Mouse (Mus musculus) embryonic stem cell, embryonic (primary cell): ENCODE results near the gene Gns.

Experiments used
- CTCF ChIA-PET, 4 experiments: fragments of 300-600 bp in 2 of 4; fragments of 350-600 bp in 2 of 4; sonication (Branson Sonifier 250); formaldehyde crosslinking; loops; one replicate each; lab custom pipeline; 2022; ENCODE audit warnings: inconsistent platforms in 2 of 4; lab: Charles Lee
- POLR2A ChIA-PET, 4 experiments: fragments of 300-600 bp in 2 of 4; fragments of 350-600 bp in 2 of 4; sonication (Branson Sonifier 250); formaldehyde crosslinking; loops; one replicate each; lab custom pipeline; 2022; ENCODE audit warnings: antibody characterized with exemption in 4 of 4, inconsistent platforms in 1 of 4; lab: Charles Lee

The Gns gene

GRCm38 (mm10) chr10:121351066-121351581 is 13.8 kb upstream of the Gns start, which contains the start of gene Tbc1d30:
Gene Tbc1d30, minus strand, starts transcription at chr10:121351278.
- CTCF ChIA-PET = interaction anchor here in 1 of 4 experiments (1.0 kb wide), 1 partner anchor 16 kb away, joined by 3 read pairs; no protein-coding TSS in a partner anchor
- POLR2A ChIA-PET = interaction anchor here in 2 of 4 experiments (1.0 to 1.4 kb wide), 3 partner anchors 10 to 15 kb away, joined by 3 to 4 read pairs (median 3); no protein-coding TSS in a partner anchor

DNA sequence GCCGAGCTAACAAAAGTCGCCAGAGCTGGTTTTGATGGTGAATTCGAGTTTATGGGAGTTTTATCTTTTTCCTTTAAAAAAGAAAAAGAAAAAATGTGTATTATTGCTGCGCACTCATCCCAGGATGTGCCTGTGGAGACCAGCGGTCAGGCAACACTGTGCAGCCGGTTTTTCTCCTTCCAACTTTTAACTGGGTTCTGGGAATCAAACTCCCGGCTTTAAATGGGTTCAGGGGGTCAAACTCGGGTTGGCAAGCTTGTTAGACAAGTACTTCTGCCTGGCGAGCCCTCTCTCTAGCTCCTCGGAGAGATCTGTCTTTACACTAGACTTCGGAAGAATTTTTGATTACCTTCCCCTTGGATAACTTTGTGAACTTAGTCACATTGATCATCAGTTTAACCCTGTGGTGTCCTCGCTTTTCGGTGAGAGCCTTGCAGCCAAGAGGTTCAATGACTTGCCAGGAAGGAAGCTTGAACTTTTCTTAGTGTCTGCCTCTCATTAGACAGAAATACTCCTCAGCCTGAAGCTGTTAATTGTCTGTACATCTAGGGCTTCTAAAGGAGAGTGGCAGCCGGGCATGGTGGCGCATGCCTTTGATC is 13.1 kb upstream of the Gns start:
- ChIA-PET POLR2A (interaction anchor here in 3 of 4 experiments (0.5 to 1.4 kb wide), 7 partner anchors 15 to 607 kb away, joined by 3 to 4 read pairs (median 3); partner anchors contain the start of gene Rassf3 (in 1 of the 3)), CTCF (no interaction called here)

DNA sequence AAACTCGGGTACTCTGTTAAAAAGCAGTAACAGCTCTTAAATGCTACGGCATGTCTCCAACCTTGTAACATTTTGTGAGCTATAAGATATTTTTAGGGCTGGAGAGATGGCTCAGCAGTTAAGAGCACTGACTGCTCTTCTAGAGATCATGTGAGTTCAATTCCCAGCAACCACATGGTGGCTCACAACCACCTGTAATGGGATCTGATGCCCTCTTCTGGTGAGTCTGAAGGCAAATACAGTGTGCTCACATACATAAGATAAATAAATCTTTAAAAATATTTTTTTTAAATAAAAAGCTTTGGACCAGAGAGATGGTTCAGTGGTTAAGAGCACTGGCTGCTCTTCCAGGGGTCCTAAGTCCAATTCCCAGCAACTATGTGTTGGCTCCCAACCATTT is 4.5 kb upstream of the Gns start:
- CTCF ChIA-PET = no interaction called here
- POLR2A ChIA-PET = no interaction called here

DNA sequence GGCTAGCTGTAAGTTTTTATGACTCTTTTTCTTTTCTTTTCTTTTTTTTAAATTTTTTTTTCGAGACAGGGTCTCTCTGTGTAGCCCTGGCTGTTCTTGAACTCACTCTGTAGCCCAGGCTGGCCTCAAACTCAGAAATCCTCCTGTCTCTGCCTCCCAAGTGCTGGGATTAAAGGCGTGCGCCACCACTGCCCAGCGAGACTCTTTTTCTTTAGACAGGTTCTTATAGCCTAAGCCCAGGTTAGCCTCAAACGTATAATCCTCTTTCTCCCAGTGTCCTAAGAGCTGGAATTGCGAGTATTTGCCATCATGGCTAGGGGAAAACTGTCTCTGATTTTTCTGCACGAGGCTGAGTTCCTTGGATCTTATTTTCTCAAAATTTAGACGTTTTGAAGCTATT is 1.7 kb upstream of the Gns start:
- CTCF ChIA-PET = interaction anchor here in 3 of 4 experiments (0.6 to 0.9 kb wide), 3 partner anchors 21 to 114 kb away, joined by 3 to 4 read pairs (median 3); no protein-coding TSS in a partner anchor
- POLR2A ChIA-PET = interaction anchor here in 1 of 4 experiments (2.0 kb wide), 1 partner anchor 47 kb away, joined by 4 read pairs; no protein-coding TSS in a partner anchor

DNA sequence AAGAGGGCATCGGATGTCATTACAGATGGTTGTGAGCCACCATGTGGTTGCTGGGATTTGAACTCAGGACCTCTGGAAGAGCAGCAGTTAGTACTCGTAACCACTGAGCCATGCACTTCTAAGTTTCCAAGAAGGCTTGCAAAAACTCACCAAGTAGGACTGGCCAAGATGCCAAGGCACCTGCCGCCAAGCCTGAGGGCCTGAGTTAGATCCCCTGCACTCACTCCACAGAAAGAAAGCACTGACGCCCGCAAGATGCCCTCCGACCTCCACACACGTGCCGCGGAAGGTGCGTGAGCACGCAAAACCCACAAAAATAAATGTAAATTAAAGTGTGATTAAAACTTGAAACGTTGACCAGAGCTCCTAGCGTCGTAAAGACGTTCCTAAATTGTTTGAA is 584 bp upstream of the Gns start:
- CTCF ChIA-PET = no interaction called here
- POLR2A ChIA-PET = interaction anchor here (0.6 to 4.3 kb wide), 13 partner anchors 10 to 385 kb away, joined by 3 to 26 read pairs (median 4); partner anchors contain the start of gene Lemd3 (in 1 of the 4)

DNA sequence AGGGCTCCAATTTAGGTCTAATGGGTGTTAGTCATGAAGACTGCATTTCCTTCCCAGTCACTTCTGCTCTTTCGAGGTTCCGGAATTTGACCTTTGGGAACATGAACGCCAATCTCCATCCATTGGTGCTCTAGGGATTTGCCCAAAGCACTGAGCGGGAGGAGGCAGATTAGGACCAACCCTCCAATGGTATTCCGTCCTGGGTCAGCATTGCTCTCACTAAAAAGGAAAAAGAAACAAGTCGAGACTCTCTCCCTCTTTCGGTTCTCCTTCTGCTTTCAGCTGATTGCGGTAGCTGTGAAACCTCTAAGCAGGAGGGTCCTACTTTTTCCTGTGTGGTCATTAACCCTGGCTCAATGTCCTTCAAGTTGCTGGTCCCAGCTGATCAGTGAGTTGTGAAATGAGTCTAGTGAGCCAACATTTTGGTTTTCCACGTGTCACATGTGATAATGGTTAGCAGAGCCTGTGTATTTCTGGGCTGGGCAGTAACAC is 937 bp downstream of the Gns start:
- CTCF ChIA-PET = interaction anchor here in 1 of 4 experiments (1.0 to 1.3 kb wide), 2 partner anchors 29 to 31 kb away, joined by 3 to 6 read pairs; no protein-coding TSS in a partner anchor
- POLR2A ChIA-PET = interaction anchor here in 3 of 4 experiments (0.6 to 4.3 kb wide), 14 partner anchors 8 to 387 kb away, joined by 3 to 26 read pairs (median 3); partner anchors contain the start of genes Lemd3 (in 1 of the 3) and Rassf3 (in 1 of the 3)

GRCm38 (mm10) chr10:121367271-121367670 is 2.4 kb downstream of the Gns start:
- ChIA-PET POLR2A (interaction anchor here in 3 of 4 experiments (0.7 to 4.3 kb wide), 7 partner anchors 9 to 36 kb away, joined by 3 to 26 read pairs (median 3); no protein-coding TSS in a partner anchor), CTCF (interaction anchor here in 1 of 4 experiments (0.6 kb wide), 1 partner anchor 77 kb away, joined by 10 read pairs; no protein-coding TSS in a partner anchor)

GRCm38 (mm10) chr10:121367780-121368179 is 2.9 kb downstream of the Gns start:
- POLR2A ChIA-PET = interaction anchor here in 3 of 4 experiments (0.7 to 4.3 kb wide), 5 partner anchors 8 to 18 kb away, joined by 3 to 26 read pairs (median 4); no protein-coding TSS in a partner anchor
- CTCF ChIA-PET = interaction anchor here in 2 of 4 experiments (0.5 to 1.0 kb wide), 2 partner anchors 335 to 525 kb away, joined by 3 to 4 read pairs; no protein-coding TSS in a partner anchor

DNA sequence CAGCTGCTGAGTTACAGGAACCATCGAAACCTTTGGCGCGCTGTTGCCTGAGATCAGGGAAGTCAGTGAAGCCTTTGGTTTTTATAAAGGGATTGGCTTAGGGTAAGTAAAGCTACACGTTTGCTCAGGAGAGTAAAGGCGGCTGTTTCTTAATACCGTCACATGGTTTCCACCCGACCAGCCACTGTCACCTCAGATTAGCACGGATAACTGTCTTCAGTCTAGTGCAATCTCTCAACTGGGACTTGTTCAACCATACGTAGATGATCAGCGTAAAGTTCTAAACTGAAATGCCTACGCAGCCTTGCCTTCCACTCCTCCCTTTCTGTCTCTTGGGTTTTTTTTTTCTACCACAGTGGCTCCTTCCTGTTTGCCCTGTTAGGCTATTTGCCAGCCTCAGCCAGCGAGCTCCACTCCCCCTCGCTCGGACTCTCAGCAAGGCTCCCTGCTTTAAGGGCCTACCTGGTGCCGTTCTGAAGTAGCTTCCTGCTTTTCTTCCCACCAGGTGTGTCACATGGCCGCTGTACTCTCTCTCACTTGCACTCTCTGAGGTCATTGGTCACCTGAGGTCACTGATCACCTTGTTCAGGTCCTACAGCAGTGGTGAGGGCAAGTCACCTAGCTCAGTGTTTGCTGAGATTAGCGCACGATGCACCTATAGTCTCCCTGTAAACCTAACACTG is 4.0 kb downstream of the Gns start:
- POLR2A ChIA-PET = interaction anchor here in 2 of 4 experiments (0.7 to 1.2 kb wide), 4 partner anchors 12 to 347 kb away, joined by 3 to 4 read pairs (median 3); no protein-coding TSS in a partner anchor
- CTCF ChIA-PET = interaction anchor here in 3 of 4 experiments (0.6 to 0.8 kb wide), 3 partner anchors 42 to 58 kb away, joined by 3 to 6 read pairs (median 4); no protein-coding TSS in a partner anchor

GRCm38 (mm10) chr10:121370777-121371176 is 5.9 kb downstream of the Gns start:
- ChIA-PET POLR2A (no interaction called here), CTCF (no interaction called here)

DNA sequence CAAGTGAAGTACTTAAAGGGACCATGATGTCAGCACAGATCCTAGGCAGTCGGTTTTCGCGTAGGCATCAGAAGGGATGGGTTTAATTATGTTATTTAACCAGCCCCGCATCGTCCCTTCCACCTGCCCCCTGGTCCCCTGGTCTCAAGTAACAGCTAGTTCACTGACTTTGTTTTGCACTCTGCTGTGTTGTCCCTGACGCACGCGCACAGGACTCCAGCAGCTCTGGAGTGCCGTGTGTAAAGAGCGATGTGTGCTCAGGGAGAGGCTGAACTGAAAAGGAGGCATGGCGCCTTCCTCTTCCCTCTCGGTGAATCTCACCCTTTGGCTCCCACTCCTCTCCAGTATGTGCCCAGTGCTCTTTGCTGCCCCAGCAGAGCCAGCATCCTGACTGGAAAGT is 9.1 kb downstream of the Gns start:
- ChIA-PET CTCF (interaction anchor here in 2 of 4 experiments (0.5 to 1.3 kb wide), 2 partner anchors 31 to 35 kb away, joined by 3 read pairs; no protein-coding TSS in a partner anchor), POLR2A (interaction anchor here in 2 of 4 experiments (0.7 to 6.0 kb wide), 4 partner anchors 8 to 20 kb away, joined by 3 to 26 read pairs (median 4); partner anchors contain the start of gene Gns (in 1 of the 2))

GRCm38 (mm10) chr10:121374693-121375620 is 10.1 kb downstream of the Gns start:
- ChIA-PET CTCF (interaction anchor here in 1 of 4 experiments (0.6 to 1.3 kb wide), 2 partner anchors 30 to 301 kb away, joined by 3 to 4 read pairs; no protein-coding TSS in a partner anchor), POLR2A (interaction anchor here in 3 of 4 experiments (0.7 to 6.0 kb wide), 12 partner anchors 7 to 36 kb away, joined by 3 to 26 read pairs (median 4); partner anchors contain the start of gene Gns (in 3 of the 3))

DNA sequence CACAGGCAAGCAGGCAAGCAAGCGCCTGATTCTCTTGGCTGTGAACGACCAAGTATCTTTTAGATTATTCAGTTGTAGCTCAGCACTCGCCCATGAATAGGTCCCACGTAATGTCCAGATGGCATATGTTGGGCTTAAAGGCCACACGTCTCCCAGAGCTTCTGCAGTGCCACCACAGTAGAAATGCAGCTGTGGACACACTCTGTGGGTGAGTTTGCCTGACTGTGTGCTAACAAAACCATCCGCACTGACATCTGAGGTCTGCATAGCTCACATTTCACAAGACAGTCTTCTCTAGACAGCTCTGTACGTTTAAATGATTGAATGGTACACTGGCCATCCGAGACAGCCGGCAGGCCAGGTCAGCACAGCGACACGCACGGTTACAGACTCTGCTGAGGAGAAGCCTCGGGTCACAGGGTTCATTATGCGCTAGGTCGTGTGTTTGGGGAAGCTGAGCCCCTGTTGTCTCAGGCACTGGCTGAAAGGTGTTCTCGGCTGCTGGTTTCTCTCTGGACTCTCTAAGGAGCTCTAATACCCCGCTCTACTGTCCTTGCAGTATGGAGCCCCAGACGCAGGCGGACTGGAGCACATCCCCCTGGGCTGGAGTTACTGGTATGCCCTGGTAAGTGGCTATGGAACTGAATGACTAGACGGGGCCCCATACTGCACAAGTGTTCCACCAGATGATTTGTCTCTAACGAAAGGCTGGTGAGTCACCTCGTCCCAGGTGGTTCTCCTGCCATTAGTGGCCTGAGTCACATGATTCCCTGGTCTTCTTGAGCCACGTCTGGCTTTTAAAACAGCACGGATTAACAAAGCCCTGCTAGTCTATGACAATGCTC is 11.0 kb downstream of the Gns start:
- POLR2A ChIA-PET = interaction anchor here in 3 of 4 experiments (0.9 to 6.0 kb wide), 11 partner anchors 8 to 29 kb away, joined by 3 to 26 read pairs (median 3); partner anchors contain the start of gene Gns (in 3 of the 3)

GRCm38 (mm10) chr10:121376530-121377271 is 11.8 kb downstream of the Gns start:
- ChIA-PET POLR2A (interaction anchor here in 3 of 4 experiments (0.6 to 6.0 kb wide), 12 partner anchors 9 to 819 kb away, joined by 3 to 26 read pairs (median 4); partner anchors contain the start of gene Gns (in 3 of the 3)), CTCF (interaction anchor here in 3 of 4 experiments (0.6 to 1.0 kb wide), 3 partner anchors 33 to 98 kb away, joined by 3 to 5 read pairs (median 5); no protein-coding TSS in a partner anchor)

More for the DNA sequence above, 11.0 kb downstream of the Gns start:
- CTCF ChIA-PET = interaction anchor here (0.6 to 1.0 kb wide), 4 partner anchors 34 to 302 kb away, joined by 3 to 5 read pairs (median 4); no protein-coding TSS in a partner anchor

DNA sequence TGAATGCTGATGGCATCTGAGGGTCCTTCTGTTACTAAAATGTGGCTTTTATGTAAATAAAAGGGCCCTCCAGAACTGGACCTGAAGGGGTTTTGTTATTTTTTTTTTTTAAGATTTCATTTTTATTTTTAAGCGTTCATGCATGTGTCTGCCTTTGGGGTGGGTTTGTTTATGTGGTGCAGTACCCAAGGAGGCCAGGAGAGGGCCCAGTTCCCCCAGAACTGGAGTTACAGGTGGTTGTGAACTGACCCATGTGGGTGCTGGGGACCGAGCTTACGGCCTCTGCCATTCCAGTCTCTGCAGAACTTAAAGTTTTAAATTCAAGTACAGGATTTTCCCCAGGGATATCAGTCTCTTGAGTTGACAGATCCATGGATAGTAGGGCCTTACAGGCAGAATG is 14.5 kb downstream of the Gns start:
- POLR2A ChIA-PET = interaction anchor here in 1 of 4 experiments (0.7 kb wide), 1 partner anchor 20 kb away, joined by 3 read pairs; no protein-coding TSS in a partner anchor
- CTCF ChIA-PET = interaction anchor here in 3 of 4 experiments (0.6 to 1.6 kb wide), 4 partner anchors 38 to 298 kb away, joined by 3 to 4 read pairs (median 3); no protein-coding TSS in a partner anchor
